Mouse (Mus musculus): ENCODE measurements around the gene Dpm3. TPM values are rescaled to one million over a fixed set of nuclear protein-coding genes. Genes with fewer than 3 reads are reported as not detected.

Dpm3 gene
- polyA plus RNA-seq, 1 experiment from 2014 or later, result 69.1 TPM

DNA sequence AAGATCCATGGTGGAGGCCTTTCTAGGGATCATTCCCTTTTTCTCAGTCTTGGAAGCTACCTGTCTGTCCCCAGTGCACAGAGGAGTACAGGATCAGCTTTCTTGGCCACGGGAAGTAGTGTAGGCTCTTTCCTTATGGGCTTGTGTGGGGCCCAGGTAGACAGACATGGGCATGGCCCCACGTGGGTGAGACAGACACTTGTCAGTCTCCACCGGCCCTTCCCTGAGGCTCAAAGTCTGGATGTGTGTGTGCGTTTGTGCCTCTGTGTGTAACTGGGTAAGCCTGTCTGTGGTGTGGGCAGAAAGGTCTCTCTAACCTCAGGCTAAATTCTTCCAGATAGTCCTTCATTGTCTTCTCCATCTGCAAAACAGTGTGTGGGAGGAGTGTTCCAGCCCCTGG, 45.9 kb downstream of the Dpm3 start:
- ATAC-seq (replicated peaks), result no peak
- H3K27me3 ChIP-seq (replicated peaks), result peaks cover 4% of the 10 kb centered on the region; the same call in 1 of the 2 replicates
- no peaks in the 10 kb centered on the region for H3K9me3 ChIP-seq
- H3K4me3 ChIP-seq, result no peak overlapping the region
- H3K27ac ChIP-seq, result no peak overlapping the region
- no peaks in the 10 kb centered on the region for H3K36me3 ChIP-seq (replicated peaks)
- 0 out of 2 replicates have a peak, but pooled peaks cover 2% of the 10 kb centered on the region for H3K4me1 ChIP-seq
- H3K4me2 ChIP-seq, result no peak overlapping the region
- H3K9ac ChIP-seq, result no peak overlapping the region
- WGBS, result 77% methylated on average over 4 of the region's 4 CpGs

DNA sequence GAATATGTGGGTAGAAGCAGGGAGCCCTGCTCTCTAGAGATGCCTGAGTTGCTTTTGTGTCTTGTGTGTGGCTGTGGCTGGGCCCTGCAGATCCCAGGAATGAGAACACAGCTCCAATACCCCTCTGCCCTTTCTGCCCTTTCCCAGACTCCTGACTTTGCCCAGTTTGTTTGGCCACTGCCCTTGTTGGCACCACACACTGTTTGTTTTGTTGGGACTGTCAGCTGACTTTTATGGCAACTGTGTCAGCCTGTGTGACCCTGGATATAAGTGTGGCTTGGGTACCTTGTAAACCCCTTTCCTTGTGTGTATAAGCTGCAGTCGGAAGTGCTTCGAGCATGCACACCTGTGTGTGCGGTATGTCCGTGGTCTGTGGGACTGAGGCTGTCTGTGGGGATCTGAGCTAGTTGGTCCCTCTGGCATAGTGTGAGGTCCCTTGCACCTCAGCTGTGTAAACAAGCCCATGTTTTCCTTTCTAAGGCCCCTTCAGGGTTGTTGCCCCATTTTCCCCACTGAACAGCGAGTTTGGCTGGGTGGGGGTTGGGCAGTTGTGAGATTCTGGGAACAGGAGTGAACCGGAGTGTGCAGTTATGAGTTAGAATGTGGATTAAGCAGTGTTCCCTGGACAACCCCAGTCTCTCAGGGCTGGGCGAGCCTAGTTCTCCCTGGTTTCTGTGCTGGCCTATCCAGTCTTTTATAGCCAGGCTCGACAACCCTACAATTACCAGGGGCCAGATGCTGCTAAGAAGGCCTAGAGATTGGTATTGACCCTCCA, 46.6 kb downstream of the Dpm3 start:
- no peak overlapping the region for H3K4me2 ChIP-seq
- WGBS, result 81% methylated on average over 8 of the region's 8 CpGs
- no peaks in the 10 kb centered on the region for H3K27me3 ChIP-seq (replicated peaks)
- no peaks in the 10 kb centered on the region for H3K36me3 ChIP-seq (replicated peaks)
- H3K4me1 ChIP-seq, result 0 out of 2 replicates have a peak, but pooled peaks cover 2% of the 10 kb centered on the region
- H3K4me3 ChIP-seq, result no peak overlapping the region
- H3K9ac ChIP-seq, result no peak overlapping the region
- no peak for ATAC-seq (replicated peaks)
- no peak overlapping the region for H3K27ac ChIP-seq
- H3K9me3 ChIP-seq, result no peaks in the 10 kb centered on the region

DNA sequence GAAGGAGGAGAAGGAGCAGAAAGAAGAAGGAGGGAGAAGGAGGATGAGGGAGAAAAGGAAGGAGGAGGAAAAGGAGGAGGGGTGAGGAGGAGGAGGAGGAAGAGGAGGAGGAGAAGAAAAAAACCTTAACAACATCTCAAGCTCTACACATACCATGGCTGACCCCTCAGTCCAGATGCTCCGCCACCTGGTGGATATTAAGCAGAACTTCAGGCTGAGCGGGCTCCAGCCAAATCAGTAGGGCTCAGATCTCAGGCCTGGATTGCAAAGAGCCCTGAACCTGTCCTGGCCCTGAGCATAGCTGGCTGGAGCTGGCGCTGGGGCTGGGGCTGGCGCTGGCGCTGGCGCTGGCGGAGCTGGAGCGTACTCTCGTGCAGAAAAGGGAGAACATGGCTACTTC, 48.9 kb downstream of the Dpm3 start:
- Histone ChIP-seq H3K4me2 (no peak overlapping the region), H3K27ac (no peak overlapping the region), H3K36me3 (replicated peaks) (no peaks in the 10 kb centered on the region), H3K9ac (no peak overlapping the region), H3K27me3 (replicated peaks) (no peaks in the 10 kb centered on the region), H3K4me1 (0 out of 2 replicates have a peak, but pooled peaks cover 2% of the 10 kb centered on the region), H3K4me3 (no peak overlapping the region), H3K9me3 (no peaks in the 10 kb centered on the region)
- ATAC-seq (replicated peaks), result peak; percentile 85
- 2% methylated on average over 9 of the region's 9 CpGs for whole genome bisulfite sequencing

DNA sequence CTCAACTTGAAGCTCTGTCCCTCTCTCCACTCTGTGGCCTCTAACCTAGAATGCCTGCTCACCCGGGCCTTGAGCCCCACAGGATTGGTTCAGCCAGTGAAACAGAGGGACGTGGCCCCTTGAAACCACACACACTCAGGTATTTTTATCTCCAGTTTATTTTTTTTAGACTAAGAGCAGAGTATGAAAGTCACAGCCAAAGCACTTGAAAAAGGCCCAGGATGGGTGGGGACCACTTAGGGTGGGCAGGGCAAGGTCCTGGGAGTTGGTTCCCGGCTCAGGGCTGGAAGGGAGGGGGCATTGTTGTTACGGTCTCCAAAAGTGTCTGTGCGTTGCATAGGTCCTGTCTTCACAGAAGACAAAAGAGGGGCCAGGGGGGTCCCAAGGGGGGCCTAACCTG, 55.2 kb downstream of the Dpm3 start:
- H3K4me2 ChIP-seq, result no peak overlapping the region
- H3K4me3 ChIP-seq, result no peak overlapping the region
- H3K27ac ChIP-seq, result no peak overlapping the region
- H3K9ac ChIP-seq, result no peak overlapping the region
- H3K9me3 ChIP-seq, result no peaks in the 10 kb centered on the region
- peaks cover 19% of the 10 kb centered on the region for H3K27me3 ChIP-seq (replicated peaks)
- H3K4me1 ChIP-seq, result peaks cover 41% of the 10 kb centered on the region
- H3K36me3 ChIP-seq (replicated peaks), result no peaks in the 10 kb centered on the region; the same call in 1 of the 2 replicates
- WGBS, result 73% methylated on average over 5 of the region's 5 CpGs
- ATAC-seq (replicated peaks), result no peak

DNA sequence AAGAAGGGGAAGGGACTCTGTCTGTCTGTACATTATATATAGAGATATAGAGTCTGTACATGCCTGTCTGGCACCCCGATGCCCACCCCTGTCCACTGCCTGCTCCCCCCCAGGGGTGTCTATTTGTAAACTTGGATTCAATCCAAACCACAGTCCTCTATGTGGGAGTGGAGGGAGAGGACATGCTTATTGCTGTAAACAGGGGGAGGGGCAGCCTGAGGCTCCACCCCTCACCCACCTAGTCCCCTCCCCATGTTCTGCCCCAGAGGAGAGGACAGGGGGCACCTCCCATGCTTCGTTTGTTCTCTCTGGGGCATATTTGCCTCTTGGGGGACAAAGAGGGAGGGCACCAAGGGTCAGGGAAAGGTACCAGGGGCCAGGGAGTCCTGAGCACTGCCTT, 55.6 kb downstream of the Dpm3 start:
- Histone ChIP-seq H3K4me1 (peaks cover 45% of the 10 kb centered on the region), H3K9me3 (no peaks in the 10 kb centered on the region), H3K4me2 (peak overlapping the region; percentile 39), H3K36me3 (replicated peaks) (no peaks in the 10 kb centered on the region; the same call in 1 of the 2 replicates), H3K4me3 (no peak overlapping the region), H3K9ac (no peak overlapping the region; the same call in 1 of the 2 replicates), H3K27ac (no peak overlapping the region), H3K27me3 (replicated peaks) (peaks cover 19% of the 10 kb centered on the region)
- ATAC-seq (replicated peaks), result no peak
- 43% methylated on average over 2 of the region's 2 CpGs for WGBS

DNA sequence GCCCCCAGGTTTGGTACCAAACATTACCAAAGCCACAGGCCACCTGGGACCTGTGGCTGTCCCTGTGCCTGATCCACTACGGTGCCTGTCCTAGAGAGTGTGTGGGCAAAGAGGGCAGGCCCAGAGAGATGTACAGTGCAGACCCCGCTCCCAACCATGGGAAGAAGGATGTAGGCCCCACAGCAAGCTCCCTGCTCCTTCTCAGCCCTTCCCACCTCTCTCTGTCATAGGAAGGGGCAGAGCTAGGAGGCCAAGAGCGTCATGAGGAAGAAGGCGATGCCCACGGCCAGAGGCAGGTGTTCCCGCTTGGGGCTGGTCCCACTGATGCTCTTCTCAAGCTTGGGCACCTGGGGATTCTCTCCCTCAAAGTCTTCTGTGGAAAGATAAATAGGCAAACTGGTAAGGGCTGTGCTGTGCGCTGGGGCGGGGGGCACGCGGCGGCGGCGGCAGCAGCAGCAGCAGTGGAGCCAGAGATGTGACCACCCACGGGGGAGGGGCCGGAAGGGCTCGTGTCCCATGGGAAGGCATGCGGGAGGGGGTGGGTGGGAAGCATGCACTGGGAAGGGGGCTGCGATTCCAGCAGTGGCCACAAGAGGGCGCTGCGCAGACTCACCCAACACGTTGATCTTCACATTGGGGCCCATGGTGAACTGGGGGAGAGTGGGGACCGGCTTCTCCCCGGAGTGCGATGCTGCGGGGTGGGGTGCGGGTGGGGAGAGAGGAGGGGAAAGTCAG, 56.2 kb downstream of the Dpm3 start:
- Histone ChIP-seq H3K9me3 (no peaks in the 10 kb centered on the region), H3K4me3 (peak overlapping the region; percentile 12), H3K4me1 (peaks cover 51% of the 10 kb centered on the region), H3K9ac (no peak overlapping the region; the same call in 1 of the 2 replicates), H3K36me3 (replicated peaks) (no peaks in the 10 kb centered on the region; the same call in 1 of the 2 replicates), H3K27me3 (replicated peaks) (peaks cover 19% of the 10 kb centered on the region), H3K27ac (no peak overlapping the region), H3K4me2 (peak overlapping the region; percentile 39)
- no peak for ATAC-seq (replicated peaks)
- 5% methylated on average over 23 of the region's 26 CpGs for WGBS

DNA sequence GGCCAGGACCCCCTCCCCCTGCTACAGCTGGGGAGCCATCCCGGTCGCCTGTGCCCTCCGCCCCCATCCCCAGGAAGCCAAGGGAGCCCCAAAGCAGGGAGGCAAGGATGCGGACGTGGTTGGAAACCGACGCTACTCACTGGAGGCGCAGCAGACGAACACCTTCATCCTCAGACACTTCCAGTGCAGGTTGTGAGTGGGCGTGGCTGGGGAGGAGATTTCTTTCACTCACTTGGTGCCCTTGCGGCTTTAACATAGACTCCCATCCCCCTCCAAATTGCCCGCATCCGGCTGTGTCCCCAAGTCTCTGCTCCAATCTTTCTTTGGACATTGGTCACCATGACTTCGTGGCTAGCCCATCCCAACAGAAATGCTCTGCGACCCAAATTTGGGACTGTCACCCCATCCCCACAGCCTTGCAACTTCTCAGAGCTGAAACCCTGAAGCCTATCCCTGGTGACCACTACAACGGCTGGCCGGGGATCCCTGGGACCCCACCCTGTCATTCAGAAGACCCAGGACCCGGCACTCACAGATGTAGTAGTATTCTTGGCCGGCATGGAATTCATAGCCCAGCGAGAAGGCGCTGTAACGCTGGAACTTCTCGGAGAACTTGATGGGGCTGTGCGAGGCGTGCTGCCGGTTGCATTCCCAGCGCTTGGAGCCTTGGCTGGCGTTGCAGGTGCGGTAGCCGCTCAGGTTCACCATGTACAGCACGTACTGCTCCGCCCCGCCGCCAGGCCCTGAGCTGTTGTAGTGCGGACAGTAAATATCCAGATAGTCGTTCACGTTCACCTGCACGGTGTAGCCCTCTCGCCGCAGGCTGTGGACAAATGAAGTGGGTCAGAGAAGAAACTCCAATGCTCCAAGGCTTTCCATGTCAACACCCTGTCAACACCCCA, 57.0 kb downstream of the Dpm3 start:
- WGBS, result 7% methylated on average over 40 of the region's 40 CpGs
- peak overlapping the region; percentile 39 for H3K4me2 ChIP-seq
- H3K27ac ChIP-seq, result 0 out of 2 replicates have a peak overlapping the region, but pooled peaks have one; percentile 21
- H3K9ac ChIP-seq, result 0 out of 2 replicates have a peak overlapping the region, but pooled peaks have one; percentile 12
- no peaks in the 10 kb centered on the region; the same call in 1 of the 2 replicates for H3K36me3 ChIP-seq (replicated peaks)
- peak overlapping the region; percentile 12; the same call in 1 of the 2 replicates for H3K4me3 ChIP-seq
- peaks cover 19% of the 10 kb centered on the region for H3K27me3 ChIP-seq (replicated peaks)
- peaks cover 58% of the 10 kb centered on the region for H3K4me1 ChIP-seq
- ATAC-seq (replicated peaks), result 0 out of 2 replicates have a peak, but pooled peaks have one; percentile 25
- no peaks in the 10 kb centered on the region for H3K9me3 ChIP-seq

MicroRNAs encoded within 50 kb of the gene (microRNA counts, 519-probe panel; counts per million panel counts)
- 2,457 counts per million, percentile 47 among the panel's probes with 10 or more counts for microRNA mmu-miR-92b

Small RNA genes lying within 50 kb of the gene (microRNA-seq; reads per million reads assigned to microRNA genes)
- gene Mir92b, result 4,279 reads per million, percentile 91 among the genes with 10 or more reads in this experiment

Other genes starting within 250 kb of the Dpm3 start
- gene Rusc1, start 166.0 kb upstream of the Dpm3 start, polyA plus RNA-seq (2015; fragmentation: Nextera tagmentation; extraction: Ambion mirVana), result 111 and 113 TPM in 2 replicates
- 0.11 TPM in 1 of 2 replicates, not detected in the other for gene Gm43738, start 158.3 kb upstream of the Dpm3 start, polyA plus RNA-seq (2015; fragmentation: Nextera tagmentation; extraction: Ambion mirVana)
- gene Fdps, start 157.4 kb upstream of the Dpm3 start, polyA plus RNA-seq (2015; fragmentation: Nextera tagmentation; extraction: Ambion mirVana), result 461 and 488 TPM in 2 replicates
- 0.05 and 0.14 TPM in 2 replicates for gene Pklr, start 123.2 kb upstream of the Dpm3 start, polyA plus RNA-seq (2015; fragmentation: Nextera tagmentation; extraction: Ambion mirVana)
- gene Hcn3, start 99.2 kb upstream of the Dpm3 start, polyA plus RNA-seq (2015; fragmentation: Nextera tagmentation; extraction: Ambion mirVana), result 59.6 and 59.8 TPM in 2 replicates
- gene Clk2, start 94.6 kb upstream of the Dpm3 start, polyA plus RNA-seq (2015; fragmentation: Nextera tagmentation; extraction: Ambion mirVana), result 22.4 and 26.7 TPM in 2 replicates
- 144 and 146 TPM in 2 replicates for gene Scamp3, start 81.9 kb upstream of the Dpm3 start, polyA plus RNA-seq (2015; fragmentation: Nextera tagmentation; extraction: Ambion mirVana)
- gene Fam189b, start 76.2 kb upstream of the Dpm3 start, polyA plus RNA-seq (2015; fragmentation: Nextera tagmentation; extraction: Ambion mirVana), result 33.5 and 37.5 TPM in 2 replicates
- gene Gba, start 56.4 kb upstream of the Dpm3 start, polyA plus RNA-seq (2015; fragmentation: Nextera tagmentation; extraction: Ambion mirVana), result 50.3 and 51.0 TPM in 2 replicates
- gene Thbs3, start 44.2 kb upstream of the Dpm3 start, polyA plus RNA-seq (2015; fragmentation: Nextera tagmentation; extraction: Ambion mirVana), result 58.7 and 58.8 TPM in 2 replicates
- gene Mtx1, start 32.3 kb upstream of the Dpm3 start, polyA plus RNA-seq (2015; fragmentation: Nextera tagmentation; extraction: Ambion mirVana), result 159 and 161 TPM in 2 replicates
- 0.93 and 1.3 TPM in 2 replicates for gene Muc1, start 30.3 kb upstream of the Dpm3 start, polyA plus RNA-seq (2015; fragmentation: Nextera tagmentation; extraction: Ambion mirVana)
- 177 and 185 TPM in 2 replicates for gene Krtcap2, start 13.4 kb upstream of the Dpm3 start, polyA plus RNA-seq (2015; fragmentation: Nextera tagmentation; extraction: Ambion mirVana)
- gene Trim46, start 13.0 kb upstream of the Dpm3 start, polyA plus RNA-seq (2015; fragmentation: Nextera tagmentation; extraction: Ambion mirVana), result 95.9 and 97.9 TPM in 2 replicates
- 31.4 and 37.5 TPM in 2 replicates for gene Slc50a1, start 11.2 kb downstream of the Dpm3 start, polyA plus RNA-seq (2015; fragmentation: Nextera tagmentation; extraction: Ambion mirVana)
- gene Efna1, start 21.8 kb downstream of the Dpm3 start, polyA plus RNA-seq (2015; fragmentation: Nextera tagmentation; extraction: Ambion mirVana), result 8.0 and 10.2 TPM in 2 replicates
- 40.5 and 43.0 TPM in 2 replicates for gene Efna3, start 63.6 kb downstream of the Dpm3 start, polyA plus RNA-seq (2015; fragmentation: Nextera tagmentation; extraction: Ambion mirVana)
- 4.3 and 5.8 TPM in 2 replicates for gene Efna4, start 78.7 kb downstream of the Dpm3 start, polyA plus RNA-seq (2015; fragmentation: Nextera tagmentation; extraction: Ambion mirVana)
- gene Adam15, start 90.6 kb downstream of the Dpm3 start, polyA plus RNA-seq (2015; fragmentation: Nextera tagmentation; extraction: Ambion mirVana), result 59.5 and 62.2 TPM in 2 replicates
- 0.14 and 0.17 TPM in 2 replicates for gene Dcst2, start 102.6 kb downstream of the Dpm3 start, polyA plus RNA-seq (2015; fragmentation: Nextera tagmentation; extraction: Ambion mirVana)
- 0.89 and 0.99 TPM in 2 replicates for gene Dcst1, start 105.9 kb downstream of the Dpm3 start, polyA plus RNA-seq (2015; fragmentation: Nextera tagmentation; extraction: Ambion mirVana)
- 0.59 and 0.64 TPM in 2 replicates for gene Zbtb7b, start 135.4 kb downstream of the Dpm3 start, polyA plus RNA-seq (2015; fragmentation: Nextera tagmentation; extraction: Ambion mirVana)
- gene Lenep, start 143.4 kb downstream of the Dpm3 start, polyA plus RNA-seq (2015; fragmentation: Nextera tagmentation; extraction: Ambion mirVana), result 0.22 and 2.3 TPM in 2 replicates
- gene Flad1, start 152.5 kb downstream of the Dpm3 start, polyA plus RNA-seq (2015; fragmentation: Nextera tagmentation; extraction: Ambion mirVana), result 35.9 and 36.5 TPM in 2 replicates
- gene Cks1b, start 159.0 kb downstream of the Dpm3 start, polyA plus RNA-seq (2015; fragmentation: Nextera tagmentation; extraction: Ambion mirVana), result 86.7 and 91.2 TPM in 2 replicates
- 17.2 and 19.8 TPM in 2 replicates for gene Shc1, start 159.1 kb downstream of the Dpm3 start, polyA plus RNA-seq (2015; fragmentation: Nextera tagmentation; extraction: Ambion mirVana)
- 44.0 and 45.6 TPM in 2 replicates for gene Pygo2, start 170.9 kb downstream of the Dpm3 start, polyA plus RNA-seq (2015; fragmentation: Nextera tagmentation; extraction: Ambion mirVana)
- gene Pbxip1, start 177.3 kb downstream of the Dpm3 start, polyA plus RNA-seq (2015; fragmentation: Nextera tagmentation; extraction: Ambion mirVana), result 15.7 and 18.4 TPM in 2 replicates
- gene Pmvk, start 195.2 kb downstream of the Dpm3 start, polyA plus RNA-seq (2015; fragmentation: Nextera tagmentation; extraction: Ambion mirVana), result 123 and 132 TPM in 2 replicates

All from midbrain, embryonic 15.5 days (tissue).